Mouse (Mus musculus): ENCODE data around the gene Dchs1. TPM values are rescaled to one million over a fixed set of nuclear protein-coding genes. Genes with fewer than 3 reads are reported as not detected.

Dchs1 gene
- total RNA-seq, 2 experiments from 2014 or later = 17.9 to 27.1 TPM

Other genes starting within 250 kb of the Dchs1 start
- gene Smpd1, start 233.3 kb downstream of the Dchs1 start, total RNA-seq (2021) = 10 to 100 TPM; 42.9 to 44.0 TPM
- gene Apbb1, start 206.0 kb downstream of the Dchs1 start, total RNA-seq (2021) = 10 to 100 TPM; 10.6 to 13.0 TPM
- 1 to 10 TPM in 1 of 2 experiments, not detected in 1; 2.5 TPM for gene Hpx, start 187.5 kb downstream of the Dchs1 start, total RNA-seq (2021)
- gene Trim3, start 154.1 kb downstream of the Dchs1 start, total RNA-seq (2021) = 10 to 100 TPM; 18.8 to 29.4 TPM
- 10 to 100 TPM; 67.5 to 79.0 TPM for gene Timm10b, start 147.6 kb downstream of the Dchs1 start, total RNA-seq (2021)
- gene Arfip2, start 147.2 kb downstream of the Dchs1 start, total RNA-seq (2021) = 10 to 100 TPM; 21.2 to 28.2 TPM
- gene Gm45799, start 147.1 kb downstream of the Dchs1 start, total RNA-seq (2021) = 1 to 10 TPM; 1.9 to 3.1 TPM
- under 1 TPM; 0.90 to 0.94 TPM for gene Dnhd1, start 136.8 kb downstream of the Dchs1 start, total RNA-seq (2021)
- gene Ilk, start 51.1 kb downstream of the Dchs1 start, total RNA-seq (2021) = 100 to 1,000 TPM; 107 to 128 TPM
- 10 to 100 TPM in 1 of 2 experiments, 1 to 10 TPM in 1; 9.9 to 13.4 TPM for gene Rrp8, start 50.3 kb downstream of the Dchs1 start, total RNA-seq (2021)
- 10 to 100 TPM; 79.2 to 81.7 TPM for gene Taf10, start 43.3 kb downstream of the Dchs1 start, total RNA-seq (2021)
- gene Tpp1, start 35.4 kb downstream of the Dchs1 start, total RNA-seq (2021) = 10 to 100 TPM; 29.5 to 30.0 TPM
- 100 to 1,000 TPM; 162 to 171 TPM for gene Mrpl17, start 23.4 kb upstream of the Dchs1 start, total RNA-seq (2021)
- gene Gm4070, start 166.3 kb upstream of the Dchs1 start, total RNA-seq (2021) = 1 to 10 TPM; 1.7 to 2.0 TPM

Data from gastrocnemius, postnatal 10 days (tissue).